Mouse (Mus musculus): ENCODE data around the gene Dlg1.

DNA sequence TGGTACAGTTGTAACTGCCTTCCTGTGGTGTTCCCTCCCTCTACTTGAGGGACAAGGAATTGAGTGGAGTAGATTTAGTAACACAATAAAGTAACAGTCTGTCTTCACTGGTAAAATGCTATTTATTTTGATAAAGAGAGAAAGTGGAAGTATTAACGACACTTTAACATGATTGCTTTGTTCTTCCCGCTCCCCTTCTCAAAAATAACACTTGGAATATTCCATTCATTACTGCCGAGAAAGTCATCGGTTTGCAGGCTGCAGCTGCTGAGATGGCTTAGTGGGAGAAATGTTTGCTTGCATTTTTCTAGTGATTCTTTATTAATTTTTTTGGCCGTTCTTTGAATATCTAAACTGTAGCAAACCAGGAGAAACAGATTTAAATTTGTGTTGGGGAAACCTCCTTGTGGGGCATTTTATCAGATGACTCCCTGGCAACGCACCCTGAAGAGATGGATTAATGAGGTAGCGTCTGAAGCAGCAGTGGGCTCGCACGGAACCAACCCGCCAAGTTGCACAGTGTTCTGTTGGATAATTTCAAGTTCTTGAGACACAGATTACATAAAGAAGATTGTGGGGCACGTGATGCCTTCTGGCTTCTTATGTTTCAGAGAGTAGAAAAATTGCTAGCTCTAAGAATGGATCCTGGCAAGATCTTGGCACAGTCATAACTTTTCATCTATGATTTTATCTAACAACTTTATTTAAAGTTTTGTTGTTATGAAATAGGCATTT is 32.2 kb downstream of the Dlg1 start:
- TF ChIP-seq HCFC1 (IDR thresholded peaks at IDR 0.05; ENCODE audit: borderline replicate concordance, insufficient read depth, low read length), result no peak
- no peak for TF ChIP-seq MAFK (IDR thresholded peaks at IDR 0.05; ENCODE audit: insufficient read depth, low read depth, low read length)
- TF ChIP-seq ZNF384 (IDR thresholded peaks at IDR 0.05; ENCODE audit: low read depth, low read length), result no peak

Measured in ES-E14 (cell line).